Mouse (Mus musculus) neural tube, embryonic 10.5 days (tissue): ENCODE results near the gene Apeh.
A peak's percentile ranks its signal among the peaks of the same experiment; 100 is the strongest.

Source experiments
- DNase-seq: peaks from one replicate; pipeline ENCODE4 v3.0.0-alpha.2; 2017; ENCODE audit warnings: low spot score; ENCODE audit errors: extremely low spot score

The Apeh gene

DNA sequence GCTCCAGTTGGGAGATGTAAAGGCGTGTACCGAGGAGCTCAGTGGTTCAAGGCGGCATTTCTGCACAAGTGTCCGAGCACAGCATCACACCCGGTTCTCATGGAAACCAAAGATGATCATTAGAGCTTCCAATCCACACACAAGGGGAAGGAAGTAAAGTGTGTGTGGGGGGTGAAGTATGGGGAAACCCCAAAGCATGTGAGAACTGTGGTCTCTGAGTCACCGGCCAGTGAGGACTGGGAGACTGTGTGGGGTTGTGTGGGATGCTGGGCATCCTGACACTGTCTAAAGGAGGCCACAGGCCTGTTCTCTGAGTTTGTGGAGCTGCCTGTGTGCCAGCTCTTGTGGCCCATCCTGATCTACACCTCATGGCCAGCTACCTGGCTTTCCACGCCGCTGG is 26.3 kb upstream of the Apeh start:
- no peak for DNase-seq

DNA sequence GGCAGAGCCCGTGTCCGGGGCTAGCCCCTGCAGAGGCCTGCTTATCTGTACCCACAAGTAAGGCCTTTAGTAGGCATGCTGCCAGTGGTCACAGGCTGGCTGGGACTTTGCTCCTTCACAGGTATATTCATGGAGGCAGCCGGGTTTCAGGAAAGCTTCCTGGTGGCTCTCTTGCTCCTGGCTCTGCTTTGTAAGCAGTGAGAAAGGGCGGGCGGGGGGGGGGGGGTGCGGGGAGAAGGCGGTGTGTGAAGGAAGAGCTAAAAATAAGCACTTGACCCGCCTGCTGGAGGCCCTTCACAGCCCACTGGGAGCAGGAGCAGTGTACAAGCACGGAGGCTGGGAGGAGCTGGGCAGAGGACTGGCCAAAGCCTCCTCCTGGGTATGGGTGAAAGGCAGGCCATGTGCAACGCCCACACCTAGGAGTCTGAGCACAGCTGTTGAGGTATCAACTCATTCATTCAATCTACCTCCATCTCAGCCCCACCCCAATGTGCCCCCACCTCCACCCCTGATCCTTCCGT is 25.5 kb upstream of the Apeh start:
- no peak for DNase-seq

DNA sequence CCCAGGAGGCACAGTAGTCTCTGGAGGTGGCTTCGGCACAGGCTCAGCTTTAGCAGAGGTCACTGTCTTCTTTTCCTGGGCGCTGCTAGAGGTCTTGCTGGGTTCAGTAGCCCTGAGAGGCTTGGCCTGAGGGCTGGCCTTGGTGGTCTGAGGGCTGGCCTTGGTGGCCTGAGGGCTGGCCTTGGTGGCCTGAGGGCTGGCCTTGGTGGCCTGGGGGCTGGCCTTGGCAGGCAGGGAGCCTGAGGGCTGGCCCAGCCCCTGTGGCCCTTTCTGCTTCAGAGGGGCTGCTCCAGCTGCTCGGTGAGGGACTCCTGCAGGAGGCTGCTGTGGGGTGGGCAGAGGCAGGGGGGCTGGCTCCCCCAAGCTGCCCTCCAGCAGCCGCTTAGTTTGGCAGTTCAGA is 22.7 kb upstream of the Apeh start:
- DNase-seq, result no peak

DNA sequence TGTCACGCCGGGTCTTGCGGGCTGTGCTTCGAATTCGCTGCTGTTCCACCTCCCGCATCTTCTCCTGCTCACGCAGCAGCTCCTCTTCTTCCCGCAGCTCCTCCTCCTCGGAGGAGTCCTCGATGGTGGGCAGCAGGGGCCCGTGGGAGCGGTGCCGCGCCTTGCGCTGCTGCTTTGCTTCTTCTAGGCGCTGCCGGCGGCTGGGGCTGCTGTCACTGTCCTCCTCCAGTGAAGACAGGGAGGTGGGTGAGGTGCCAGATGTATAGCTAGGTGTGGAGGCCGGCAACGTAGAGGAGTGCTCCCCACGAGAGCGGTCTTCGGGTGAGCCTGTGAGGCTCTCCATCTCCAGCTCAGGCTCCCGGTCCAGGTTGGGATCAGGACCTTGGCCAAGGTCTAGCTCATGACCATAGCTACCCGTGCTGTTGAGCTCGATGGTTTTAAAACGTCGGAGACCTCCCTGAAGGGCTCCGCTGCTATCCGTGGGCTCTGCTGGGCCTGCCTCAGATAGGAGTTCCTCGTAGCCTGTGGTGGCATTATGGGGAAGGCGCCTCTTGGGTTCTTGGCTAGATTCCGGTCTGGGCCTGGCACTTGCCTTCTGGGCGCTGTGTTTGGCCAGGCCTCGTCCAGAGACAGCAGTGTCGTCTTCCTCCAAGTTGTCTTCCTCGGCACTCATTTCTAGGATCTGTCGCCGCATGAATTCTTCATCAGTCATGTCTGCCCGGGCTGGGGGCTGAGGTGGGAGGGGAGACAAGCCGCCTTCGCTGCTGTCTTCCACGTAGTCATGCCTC is 21.1 kb upstream of the Apeh start:
- DNase-seq, result no peak

DNA sequence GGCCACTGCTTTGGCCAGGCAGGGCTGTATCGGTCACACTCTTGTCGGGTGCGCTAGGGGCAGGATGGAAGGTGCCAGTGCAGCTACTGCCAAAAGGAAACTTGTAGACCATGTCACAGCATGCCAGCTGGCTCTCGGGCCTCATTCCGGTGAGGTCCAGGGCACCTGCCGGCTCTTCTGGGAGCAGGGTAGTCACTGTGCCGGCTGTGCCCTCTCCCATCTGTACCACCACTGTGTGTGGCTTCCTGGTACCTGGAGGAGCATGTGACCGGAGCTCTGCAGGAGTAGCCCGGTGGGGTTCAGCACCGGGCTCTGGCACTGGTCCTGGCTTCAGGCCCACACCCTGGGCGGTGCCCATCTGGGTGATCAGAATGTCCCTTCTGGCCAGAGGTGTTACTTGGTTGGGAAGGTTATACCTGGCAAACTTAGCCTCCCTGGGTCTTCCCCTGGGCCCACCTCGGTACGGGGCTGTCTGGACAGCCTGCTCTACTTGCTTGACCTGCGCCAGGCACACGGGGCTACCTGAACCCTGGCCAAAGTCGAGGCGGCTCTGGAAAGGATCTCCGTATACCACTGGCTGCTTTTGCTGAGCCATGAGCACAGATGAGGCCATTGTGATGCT is 18.4 kb upstream of the Apeh start:
- DNase-seq, result no peak

DNA sequence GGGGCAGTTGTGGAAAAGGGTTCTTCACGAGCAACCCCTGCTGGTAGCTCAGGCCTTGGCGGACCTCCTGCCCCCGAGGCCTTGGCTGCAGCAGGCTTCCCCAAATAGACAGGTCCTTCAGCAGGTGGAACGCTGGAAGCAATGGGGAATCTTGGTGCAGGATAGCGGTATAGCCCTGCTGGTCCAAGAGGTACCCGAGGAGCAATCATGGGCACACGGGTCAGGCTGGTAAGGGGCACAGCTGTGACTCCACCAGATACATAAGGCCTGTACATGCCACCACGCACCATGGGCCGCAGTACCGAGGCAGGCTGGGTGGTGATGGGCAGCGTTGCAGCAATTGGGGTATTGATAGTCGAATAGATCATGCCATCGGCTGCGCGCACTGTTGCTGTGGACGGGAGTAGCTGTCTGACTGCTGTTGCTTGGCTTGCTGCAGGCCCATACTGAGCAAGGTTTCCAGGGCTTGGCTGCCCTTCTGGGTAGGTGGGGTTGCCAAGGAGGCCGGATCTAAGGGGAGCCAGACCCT is 17.3 kb upstream of the Apeh start:
- DNase-seq, result no peak

DNA sequence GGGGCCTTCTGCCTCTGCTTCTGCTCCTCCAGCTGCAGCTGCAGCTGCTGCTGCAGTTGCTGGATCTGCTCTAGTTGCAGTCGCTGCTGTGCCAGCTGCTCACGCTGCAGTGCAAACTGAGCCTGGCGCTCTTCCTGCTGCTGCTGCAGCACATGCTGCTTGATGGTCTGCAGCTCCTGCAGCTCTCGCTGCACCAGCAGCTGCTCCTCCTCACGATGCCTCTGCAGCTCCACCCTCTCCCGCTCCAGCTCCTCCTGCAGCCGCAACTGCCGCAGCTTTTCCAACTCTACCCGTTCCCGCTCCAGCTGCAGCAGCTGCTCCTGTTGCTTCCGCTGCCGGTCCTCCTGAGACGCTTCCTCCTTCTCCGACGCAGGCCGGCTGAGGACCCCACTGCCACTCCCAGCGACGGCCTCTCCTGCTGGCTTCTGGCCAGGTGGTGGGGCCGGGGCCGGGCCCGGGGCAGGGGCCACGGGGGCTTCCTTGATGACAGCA is 16.7 kb upstream of the Apeh start:
- DNase-seq, result peak; percentile 33

DNA sequence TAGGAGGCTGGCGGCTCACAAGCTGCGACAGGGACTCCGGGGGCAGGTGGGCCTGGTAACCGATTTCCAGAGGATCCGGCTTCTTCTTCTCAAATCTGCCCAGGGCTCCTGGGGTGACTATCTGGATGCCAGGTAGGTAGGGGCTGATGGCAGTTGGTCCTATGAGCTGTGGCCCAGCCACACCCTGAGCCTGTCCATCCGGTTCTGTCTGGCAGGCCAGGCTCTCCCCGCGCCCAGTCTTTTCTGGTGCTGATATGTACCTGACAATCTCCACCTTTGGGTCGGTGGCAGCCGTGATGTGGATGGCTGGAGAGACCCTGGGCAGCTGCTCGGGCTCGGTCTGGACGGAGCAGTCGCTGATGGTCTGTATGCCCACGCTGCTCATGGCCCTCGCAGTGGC is 15.8 kb upstream of the Apeh start:
- no peak for DNase-seq

DNA sequence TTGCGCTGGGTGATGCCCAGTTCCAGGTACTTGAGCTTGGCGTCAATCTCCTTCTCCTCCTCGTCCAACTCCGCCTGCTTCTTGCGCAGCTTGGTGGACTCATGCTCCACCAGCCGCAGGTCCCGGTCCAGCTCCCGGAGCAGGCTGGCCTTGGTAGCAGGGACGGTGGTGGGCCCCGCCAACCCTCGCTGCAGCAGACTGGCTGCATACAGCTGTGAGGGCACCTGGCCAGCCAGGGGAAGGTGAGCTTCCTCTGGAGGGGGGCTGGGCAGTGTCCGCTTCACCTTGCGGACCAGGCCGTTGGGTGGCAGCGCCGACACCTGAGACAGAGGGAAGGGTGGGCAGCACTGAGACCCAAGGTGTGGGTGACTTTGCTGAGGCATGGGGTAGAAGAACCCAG is 13.5 kb upstream of the Apeh start:
- no peak for DNase-seq

DNA sequence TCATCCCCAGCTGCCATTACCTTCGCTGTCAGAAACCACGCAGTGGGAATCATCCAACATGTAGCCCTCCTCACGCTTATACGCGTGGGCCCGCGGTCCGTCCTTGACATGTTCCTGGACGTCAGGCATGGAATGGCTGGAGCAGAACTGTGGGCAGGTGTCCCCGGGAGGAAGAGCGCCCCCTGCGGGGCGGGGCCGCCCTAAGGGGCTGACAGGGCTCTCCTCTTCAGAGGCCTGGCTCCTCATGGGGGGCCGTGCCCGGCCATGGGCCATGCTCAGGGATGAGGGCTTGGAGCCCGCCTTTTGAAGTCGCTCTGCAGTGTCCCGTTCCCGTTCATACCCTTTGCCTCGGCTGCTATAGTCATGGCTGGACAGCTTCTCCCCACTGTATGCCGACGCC is 11.7 kb upstream of the Apeh start:
- no peak for DNase-seq

DNA sequence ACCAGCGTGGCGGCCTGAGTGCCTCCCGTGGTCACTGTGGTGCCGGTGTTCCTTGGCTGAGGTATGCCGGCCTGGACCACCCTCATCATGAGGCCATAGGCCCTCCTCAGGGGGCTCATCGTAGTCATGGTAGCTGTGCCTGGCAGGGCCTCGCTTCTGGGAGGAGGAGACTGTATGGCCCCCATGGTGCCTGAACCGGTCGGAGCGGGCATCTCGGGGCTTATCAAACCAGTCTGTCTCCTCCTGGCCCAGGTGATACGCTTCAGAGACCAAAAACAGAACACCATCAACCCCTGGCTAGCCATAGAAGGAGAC is 11.1 kb upstream of the Apeh start:
- no peak for DNase-seq

DNA sequence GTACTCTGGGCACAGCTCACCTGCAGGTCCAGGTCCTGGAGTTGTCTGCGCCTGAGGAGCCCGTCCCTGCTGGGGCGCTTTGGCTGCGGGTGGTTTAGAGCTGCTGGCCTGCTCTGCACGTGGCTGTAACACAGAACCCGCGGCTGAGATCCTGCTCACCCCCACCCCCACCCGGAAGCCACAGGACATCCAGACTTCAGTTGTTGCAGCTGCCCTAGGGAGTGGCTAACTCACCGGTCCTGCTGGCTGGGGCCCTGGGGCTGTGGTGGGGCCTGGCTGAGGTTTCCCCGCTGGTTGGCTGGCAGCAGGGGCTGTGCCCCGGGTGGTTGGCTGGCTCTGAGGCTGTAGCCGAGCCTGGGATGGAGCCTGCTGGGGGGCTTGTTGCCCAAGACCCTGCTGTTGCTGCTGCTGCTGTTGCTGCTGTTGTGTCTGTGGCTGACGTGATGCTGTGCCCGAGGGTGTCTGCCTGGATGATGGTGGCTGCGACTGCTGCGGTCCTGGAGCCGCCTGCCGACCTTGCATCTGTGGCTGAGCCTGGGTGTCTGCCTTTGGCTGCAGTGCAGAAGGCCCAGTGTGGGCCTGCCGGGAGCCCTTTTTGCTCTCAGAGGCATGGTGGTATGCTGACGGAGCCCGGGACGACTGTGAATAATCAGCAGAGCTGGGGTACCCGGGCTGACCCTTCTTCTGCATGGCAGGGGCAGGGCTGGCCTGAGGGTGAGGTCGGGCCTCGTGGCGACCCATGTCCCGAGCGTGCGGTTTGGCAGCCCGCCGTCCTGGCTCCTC is 10.6 kb upstream of the Apeh start:
- peak; percentile 48 for DNase-seq

DNA sequence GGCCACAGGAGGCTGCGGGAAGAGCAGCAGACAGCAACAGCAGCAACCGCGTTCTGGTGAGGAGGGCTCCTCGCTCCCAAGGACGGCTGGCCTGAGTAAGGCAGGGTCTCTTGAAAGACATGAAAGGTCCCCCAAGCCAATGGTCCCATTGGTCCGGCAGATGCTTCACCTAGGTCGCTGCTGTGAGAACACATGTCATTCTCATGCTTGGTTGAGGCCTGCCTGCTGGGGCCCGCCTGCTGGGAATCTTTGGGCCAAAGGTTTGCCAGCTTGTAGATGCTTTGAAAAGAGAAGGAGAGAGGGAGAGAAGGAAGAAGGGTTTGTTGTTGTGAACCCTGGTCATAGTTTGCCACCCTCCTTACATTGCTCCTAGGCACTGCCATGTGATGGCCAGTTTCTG is 5.2 kb upstream of the Apeh start:
- DNase-seq, result no peak

DNA sequence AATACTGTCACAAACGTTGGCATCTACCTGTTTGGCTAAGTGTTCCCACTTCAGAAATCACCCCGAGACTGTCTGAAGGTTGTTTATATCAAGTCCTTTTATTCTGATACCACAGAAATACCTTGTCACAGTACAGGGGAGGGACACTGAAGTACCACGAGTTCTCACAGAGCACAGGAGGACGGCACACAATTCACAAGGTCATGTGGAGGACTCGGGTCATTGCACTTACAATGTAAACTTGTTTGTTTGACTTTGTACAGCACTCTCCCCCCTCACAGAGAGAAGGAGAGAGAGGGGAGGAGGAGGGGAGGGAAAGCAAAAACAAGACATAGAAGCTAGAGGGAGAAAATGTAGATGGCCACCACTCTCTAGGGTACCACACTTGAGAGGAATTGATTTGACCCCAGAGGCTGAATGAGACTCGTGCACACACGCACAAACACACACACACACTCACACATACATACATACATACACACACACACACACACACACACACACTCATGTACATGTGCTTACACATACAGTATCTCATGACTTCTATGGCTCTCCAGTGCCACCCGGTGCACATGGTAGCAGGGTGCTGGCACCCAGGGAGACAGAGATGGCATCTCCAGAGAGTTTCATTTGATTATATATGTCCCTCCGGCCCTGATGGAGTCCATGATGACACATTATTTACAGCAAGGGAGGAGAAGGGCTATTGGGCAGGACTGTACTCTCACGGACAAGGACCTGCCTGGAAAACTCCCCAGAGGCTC is 1.7 kb upstream of the Apeh start:
- DNase-seq, result no peak

DNA sequence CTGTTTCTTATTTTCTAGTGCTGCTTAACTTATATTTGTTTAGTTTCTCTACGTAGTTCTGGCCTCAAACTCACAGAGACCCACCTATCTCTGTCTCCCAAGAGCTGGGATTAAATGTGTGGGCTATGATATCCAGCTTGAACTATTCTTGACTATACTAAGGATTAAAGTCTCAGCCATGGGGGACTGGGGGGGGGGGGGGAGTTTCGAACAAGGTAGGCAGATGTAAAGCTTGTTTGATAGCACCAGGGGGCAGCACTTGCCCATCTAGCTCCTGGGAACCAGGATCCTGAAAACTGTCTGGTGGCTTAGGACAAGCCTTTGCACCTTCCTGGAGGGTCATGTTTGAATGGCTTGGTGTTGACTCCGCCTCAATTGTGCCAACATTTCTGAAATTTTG is 1.1 kb upstream of the Apeh start:
- DNase-seq, result peak; percentile 61

DNA sequence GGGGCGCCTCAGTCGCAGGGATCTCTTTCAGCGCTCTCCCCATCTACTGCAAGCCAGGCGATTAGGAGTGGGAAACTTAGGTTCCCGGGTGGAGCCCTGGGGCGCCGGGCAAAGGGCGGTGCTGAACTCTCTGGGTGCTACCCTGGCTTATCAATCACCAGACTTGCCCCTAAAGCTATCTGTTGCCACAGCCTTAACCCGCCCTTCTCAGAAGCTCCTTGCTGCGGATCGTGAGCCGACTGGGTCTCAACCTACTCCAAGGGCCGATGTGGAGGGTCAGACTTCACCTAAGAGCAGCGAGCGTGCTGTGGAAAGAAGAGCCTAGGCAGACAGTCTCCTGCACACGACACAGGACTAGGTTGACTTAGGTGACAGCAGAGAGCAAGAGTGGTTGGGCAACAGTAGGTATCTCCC is 599 bp upstream of the Apeh start:
- DNase-seq, result no peak

DNA sequence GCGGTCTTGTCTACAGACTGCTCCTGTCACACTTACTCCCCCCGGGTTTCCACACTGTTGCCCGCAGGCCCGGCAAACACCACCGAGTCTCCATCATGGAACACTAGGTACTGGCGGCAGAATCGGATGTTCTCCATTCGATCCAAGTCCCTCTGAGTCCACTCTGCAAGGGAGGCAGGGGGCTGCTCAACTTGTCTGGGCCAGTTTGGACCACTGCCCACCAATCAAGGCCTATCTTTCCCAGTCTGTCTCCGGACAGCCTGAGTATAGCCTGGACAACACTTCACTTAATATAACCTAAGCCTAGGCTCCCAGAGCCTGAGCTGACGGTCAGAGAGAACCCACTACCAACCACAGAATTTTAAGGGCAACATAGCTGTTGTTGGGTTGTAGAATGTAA is 820 bp downstream of the Apeh start:
- no peak for DNase-seq

DNA sequence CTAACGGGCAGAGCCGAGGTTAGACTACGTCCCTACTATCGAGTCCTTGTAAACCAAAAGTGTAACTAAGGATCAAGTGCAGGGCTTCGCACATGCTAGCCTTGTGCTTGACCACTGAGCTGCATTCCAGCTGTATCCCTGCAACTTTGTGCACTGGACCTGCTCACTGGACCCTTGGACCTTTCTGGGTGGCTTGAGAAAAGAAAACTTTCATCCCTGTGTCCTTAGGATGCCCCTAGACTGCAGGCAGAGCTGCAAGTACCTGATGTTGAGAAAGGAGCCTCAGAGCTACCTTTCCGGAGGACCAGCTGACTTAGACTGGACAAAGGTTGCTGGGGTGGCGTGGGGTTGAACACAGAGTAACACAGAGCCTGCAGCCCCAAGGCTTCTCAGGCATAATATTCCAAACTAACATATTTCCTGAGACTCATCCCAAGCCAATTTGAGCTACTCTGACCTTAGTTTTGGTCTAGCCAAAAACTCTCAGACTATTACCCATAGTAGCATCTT is 3.7 kb downstream of the Apeh start:
- no peak for DNase-seq

DNA sequence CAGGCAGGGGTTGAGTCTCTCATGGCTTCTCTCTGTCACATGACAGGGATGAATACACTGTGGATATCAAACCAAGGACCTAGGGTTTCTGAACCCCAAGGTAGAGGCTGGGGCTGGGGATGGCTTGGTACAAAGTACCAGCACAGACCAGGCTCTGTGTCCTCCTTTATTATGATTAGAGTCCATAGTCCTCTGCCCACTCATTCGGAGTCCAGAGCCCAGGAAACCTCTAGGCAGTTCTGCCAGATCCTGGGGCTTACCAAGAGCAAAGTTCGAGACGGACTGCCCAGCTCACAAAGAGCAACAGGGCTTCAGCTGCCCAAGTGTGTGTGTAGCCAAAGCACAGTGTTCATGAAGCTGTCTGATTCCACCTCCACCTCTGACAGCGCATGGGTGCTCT is 9.1 kb downstream of the Apeh start:
- no peak for DNase-seq

DNA sequence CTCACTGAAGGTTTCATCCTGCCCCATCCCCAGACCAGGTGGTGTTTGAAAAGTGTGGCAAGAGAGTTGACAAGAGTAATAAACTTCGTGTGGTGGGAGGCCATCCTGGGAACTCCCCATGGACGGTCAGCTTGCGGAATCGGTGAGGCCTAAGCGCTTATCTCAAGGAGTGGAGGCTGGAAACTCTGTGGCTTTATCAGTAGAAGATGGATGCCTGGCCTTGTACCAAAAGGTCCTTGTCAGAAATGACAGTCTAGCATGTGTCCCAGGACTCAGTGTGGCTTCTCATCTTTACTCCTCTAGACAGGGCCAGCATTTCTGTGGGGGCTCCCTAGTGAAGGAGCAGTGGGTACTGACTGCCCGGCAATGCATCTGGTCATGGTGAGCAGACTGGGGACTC is 10.8 kb downstream of the Apeh start:
- DNase-seq, result no peak

DNA sequence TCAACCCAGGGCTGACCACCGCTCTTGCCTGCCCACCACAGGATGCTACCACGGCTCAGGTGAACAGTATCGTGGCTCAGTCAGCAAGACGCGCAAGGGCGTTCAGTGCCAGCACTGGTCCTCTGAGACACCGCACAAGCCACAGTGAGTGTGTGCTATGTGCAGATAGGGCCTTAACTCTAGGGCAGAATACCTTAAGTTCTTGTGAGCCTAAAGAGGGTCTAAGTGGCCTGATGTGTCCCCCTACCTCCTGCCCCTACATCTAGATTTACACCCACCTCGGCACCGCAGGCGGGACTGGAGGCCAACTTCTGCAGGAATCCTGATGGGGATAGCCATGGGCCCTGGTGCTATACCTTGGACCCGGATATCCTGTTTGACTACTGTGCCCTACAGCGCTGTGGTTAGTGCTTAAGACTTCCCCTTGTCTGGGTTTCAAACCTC is 11.4 kb downstream of the Apeh start, which contains the start of gene Rnf123:
TSS of gene Rnf123 (minus strand) at position 359 of the 444 bp plus-strand sequence.
- DNase-seq, result no peak
